Mouse (Mus musculus) 3134 (cell line): ENCODE measurements around the gene Pex14.
A peak's percentile ranks its signal among the peaks of the same experiment; 100 is the strongest.
"Not testable (repeated sequence)": the region's sequence is repeated elsewhere in the genome, so short reads cannot be mapped to it uniquely, and the experiment has no call there.

ENCODE experiments used
- DNase-seq: peaks from one replicate; pipeline ENCODE4 v3.0.0-alpha.2; 2011; ENCODE audit warnings: low spot score; ENCODE audit not compliant: insufficient read length; ENCODE audit errors: extremely low read depth

Gene Pex14

GRCm38 (mm10) chr4:149103875-149104561 is 4.3 kb upstream of the Pex14 start, which contains the start of gene Dffa:
Gene Dffa, plus strand, starts transcription at chr4:149104146.
- DNase-seq = peak; percentile 78

- no peak for DNase-seq
These were observed 1.8 kb upstream of the Pex14 start for GRCm38 (mm10) chr4:149101456-149101855.

GRCm38 (mm10) chr4:149100449-149100848 is 773 bp upstream of the Pex14 start:
- not testable (repeated sequence) for DNase-seq

GRCm38 (mm10) chr4:149098571-149098970 is 1.1 kb downstream of the Pex14 start:
- DNase-seq = no peak

DNA sequence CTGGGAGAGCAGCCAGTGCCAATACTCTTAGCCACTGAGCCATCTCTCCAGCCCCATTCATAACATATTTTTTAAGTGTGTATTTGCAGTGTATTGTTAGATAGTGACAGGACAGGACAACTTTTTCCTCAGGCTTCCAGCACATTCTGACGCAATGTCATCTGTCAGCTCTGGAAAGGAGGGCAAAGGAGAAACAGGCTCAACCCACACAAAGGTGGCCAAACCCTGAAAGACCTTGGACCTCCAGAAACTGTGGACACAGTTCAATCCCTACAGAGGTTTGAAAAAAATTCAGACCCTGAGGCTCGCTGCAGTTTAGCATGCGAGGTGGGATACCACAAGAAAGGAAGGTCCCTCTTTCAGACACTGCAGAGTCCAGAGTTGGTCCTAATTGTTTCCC is 1.7 kb downstream of the Pex14 start:
- no peak for DNase-seq

DNA sequence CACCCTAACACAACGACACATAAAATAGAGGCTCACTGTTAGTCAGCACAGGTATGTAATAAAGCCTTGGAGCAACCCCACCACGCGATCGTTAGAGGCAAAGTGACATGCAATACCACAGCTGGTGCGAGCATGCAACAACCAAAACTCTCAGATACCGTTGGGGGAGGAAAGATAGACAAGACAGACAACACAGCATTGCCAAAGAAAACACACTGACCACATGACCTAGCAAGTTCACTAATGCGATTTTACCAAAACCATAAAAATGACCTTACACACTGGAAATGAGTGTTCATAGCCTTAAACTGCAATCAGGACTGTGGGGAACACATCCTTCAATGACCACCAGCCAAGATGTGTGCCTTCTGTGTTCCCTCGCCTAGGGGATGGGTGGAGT is 8.3 kb downstream of the Pex14 start:
- no peak for DNase-seq

DNA sequence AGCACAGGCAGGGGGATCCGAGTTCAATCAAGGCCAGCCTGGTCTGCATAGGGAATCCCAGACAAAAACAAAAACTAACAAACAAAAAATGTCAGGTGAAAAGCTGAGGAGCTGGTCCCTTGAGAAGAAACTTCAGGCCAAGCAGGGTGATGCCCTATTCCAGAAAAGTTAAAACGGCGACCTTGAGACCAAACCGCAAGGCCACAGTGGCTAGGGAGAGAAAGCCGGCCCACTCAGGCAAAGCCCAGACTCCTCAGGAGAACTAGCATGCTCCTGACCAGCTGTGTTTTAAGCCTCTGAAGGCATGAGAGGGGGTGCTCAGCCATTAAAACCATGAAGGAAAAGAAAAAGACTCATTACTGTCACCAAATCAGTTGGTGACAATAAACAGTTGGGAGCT is 14.3 kb downstream of the Pex14 start:
- DNase-seq = no peak

DNA sequence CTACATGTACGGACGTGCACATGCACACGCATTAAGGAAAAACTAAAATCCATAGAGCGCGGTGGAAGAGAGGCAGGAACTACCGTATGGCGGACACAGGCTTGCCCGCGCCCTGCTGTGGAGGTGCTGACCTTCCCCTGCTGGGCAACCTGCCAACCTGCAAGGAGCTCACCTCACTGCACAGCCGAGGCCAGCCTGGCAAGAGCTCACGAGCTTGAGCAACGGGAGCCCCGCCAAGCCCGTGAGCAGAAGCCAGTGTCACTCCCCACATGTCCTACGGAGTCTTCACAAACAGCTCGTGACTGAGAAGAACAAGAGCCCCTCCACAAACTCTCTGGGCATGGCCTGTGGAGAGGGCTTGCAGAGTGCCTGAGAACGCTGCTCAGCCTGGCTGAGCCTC is 18.1 kb downstream of the Pex14 start:
- no peak for DNase-seq

DNA sequence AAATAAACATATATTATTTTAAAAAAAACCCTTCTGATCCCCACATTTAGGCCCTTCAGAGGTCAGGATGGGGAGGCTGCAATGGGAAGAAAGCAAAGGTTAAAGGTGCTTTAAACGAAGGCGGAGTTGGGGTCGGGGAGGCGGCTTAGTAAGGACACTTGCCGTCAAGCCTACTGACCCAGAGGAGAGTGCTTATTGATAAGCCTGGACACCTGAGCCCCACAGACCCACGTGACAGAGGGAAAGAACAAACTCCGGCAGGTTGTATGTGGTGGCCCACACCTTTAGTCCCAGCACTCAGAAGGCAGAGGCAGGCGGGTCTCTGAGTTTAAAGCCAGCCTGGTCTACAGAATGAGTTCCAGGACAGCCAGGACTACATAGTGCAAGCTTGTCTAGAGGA is 19.6 kb downstream of the Pex14 start:
- no peak for DNase-seq

GRCm38 (mm10) chr4:149079629-149080028 is 20.0 kb downstream of the Pex14 start:
- no peak for DNase-seq

GRCm38 (mm10) chr4:149078261-149078660 is 21.4 kb downstream of the Pex14 start:
- DNase-seq = no peak

DNA sequence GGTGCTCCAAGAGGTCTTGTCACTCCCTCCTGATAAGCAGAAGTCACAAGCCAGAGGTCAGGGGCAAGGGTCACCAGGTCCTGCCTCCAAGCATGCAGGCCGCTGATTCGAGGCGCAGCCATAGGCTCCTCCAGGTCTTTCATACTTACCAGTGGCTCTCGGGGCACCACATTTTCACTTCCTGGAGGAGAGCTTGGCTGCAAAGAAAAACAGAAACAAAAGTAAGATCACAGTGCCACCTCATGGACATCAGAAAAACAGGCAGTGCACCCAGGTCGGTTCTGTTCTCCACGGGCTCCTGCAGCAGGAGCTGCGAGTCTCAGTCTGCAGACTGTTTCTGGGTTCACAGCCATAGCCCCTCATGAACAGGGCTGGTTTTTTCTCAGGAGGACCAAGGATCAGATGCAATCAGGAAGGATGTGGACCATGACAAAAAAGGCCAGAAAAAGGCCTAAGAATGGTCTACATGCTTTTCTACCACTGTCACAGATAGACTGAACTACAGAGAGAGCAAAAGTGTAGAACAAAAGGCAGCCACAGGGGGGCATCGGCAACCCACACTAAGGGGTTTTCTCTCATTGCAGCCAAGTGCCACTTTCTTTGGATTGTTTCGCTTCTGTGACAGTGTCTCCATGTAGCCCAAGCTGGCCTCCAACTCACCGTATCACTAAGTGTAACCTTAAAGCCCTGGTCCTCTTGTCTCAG is 23.7 kb downstream of the Pex14 start:
- peak; percentile 66 for DNase-seq

GRCm38 (mm10) chr4:149075073-149075472 is 24.6 kb downstream of the Pex14 start:
- no peak for DNase-seq

GRCm38 (mm10) chr4:149066672-149067551 is 32.8 kb downstream of the Pex14 start:
- no peak for DNase-seq

DNA sequence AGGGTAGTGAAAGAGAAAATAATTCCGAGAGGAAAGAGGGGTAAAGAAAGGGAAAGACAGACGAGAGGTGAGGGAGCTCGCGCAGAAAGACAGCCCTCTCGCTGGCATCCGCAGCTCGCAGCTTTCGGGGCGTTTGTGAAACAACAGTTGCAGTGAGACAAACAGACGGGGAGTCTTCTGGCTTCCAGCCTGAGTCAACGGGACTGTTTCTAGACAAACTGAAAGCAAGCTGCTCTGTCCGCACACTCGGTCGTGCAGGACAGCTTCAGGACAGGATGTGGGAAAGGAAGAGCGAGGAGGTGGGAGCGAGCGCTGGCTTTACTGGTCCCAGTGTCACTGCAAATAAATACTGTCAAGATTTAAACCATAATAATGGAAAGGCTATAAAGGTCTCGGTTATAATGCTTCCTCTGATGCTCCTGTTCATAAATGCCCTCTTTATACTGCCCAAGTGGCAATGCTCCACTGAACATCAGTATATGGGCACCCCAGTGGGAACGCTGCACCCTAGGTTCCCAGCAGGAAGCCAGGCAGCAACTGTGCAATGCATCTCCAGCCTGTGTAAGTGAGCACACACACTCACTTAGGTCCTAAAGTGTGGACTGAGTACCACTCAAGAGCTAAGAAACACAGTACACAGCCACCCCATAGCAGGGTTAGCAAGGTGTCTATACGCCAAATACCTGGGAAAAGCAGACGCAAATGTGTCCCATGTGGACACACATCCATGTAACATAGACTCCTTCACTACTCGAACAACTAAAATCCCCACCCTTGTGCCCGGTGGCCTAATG is 35.4 kb downstream of the Pex14 start:
- DNase-seq = no peak

DNA sequence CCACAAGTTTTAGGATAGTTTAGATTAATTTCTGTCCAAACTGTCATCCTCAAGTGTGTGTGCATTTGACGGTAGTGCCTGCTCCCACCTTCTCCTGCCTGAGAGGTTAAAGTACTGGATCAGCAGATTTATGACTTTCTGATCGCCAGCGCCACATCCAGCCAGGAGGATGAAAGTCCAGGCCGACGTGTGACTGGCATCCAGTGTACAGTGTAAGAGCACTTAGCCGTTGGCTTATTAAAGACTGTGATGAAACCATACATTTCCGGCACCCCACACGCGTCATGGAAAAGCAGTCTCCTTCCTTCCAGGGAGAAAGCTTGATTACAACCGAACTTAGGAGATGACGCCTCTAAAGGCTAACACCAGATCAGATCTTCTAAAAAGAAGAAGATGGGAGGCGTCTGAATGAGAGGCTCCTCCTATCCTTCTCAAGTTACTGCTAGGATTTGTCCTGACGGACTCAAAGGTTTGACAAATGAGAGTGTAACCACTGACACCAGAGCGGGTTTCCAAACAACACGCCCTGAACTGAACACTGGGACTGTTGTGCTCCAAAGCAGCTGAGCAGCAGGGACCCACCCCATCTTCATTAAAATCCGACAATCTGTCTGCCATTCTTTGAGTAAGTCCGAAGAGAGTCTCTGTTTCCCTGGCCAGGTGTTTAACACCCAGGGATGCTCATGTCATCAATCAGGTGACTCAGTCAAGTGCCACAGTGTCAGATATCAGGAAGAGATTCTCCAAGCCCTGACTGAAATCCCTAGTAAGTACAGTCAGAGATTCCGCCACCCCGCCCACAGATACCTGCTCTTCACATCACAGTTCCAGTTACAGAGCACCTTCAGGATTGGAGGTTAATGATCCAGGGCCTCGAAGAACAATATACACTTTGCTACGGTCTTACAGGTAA is 37.0 kb downstream of the Pex14 start:
- no peak for DNase-seq

DNA sequence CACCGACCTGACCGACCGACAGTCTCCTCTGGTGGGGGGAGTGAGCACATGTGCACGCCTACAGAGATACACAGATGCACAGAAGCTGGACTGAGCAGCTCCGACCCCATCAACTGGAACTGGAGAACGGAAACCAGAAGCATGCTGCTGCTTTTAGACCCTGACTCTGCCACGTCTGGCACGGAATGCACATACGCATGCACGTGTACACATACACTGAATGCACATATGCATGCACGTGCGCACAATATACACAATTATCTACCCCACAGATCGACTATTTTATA is 38.3 kb downstream of the Pex14 start:
- no peak for DNase-seq

GRCm38 (mm10) chr4:149060621-149061431 is 38.9 kb downstream of the Pex14 start:
- no peak for DNase-seq

- DNase-seq = no peak
These were observed 40.0 kb downstream of the Pex14 start for GRCm38 (mm10) chr4:149059713-149060112.
